Mouse (Mus musculus): ENCODE results near the gene Abcb6.

The Abcb6 gene

DNA sequence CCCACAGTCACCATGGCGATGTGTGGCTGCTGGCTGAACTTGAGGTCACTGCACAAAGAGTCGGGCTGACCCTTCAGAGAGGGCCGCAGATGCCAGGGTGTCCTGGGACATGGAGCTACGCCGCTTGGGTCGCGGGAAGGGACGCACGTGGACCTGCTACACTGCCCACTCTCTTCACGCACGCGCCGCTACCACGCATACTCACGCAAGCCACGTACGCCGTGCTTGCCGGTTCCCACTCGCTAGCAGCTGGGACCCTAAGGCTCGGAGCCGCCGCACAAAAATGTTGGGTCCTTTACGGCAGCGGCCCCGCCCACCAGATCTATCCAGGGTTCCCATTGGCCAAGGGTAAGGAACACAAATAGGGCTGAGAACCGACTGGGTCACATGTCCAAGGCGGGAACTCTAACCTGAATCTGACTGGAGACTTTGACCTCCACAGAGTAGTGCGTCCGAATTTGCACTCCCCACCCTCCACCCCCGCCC is at the start of gene Abcb6:
Abcb6 (minus strand) TSS at position 288 of the 486 bp plus-strand sequence.
- peak; percentile 68 to 85 for DNase-seq (ENCODE audit: low spot score in 2 of 2)

DNA sequence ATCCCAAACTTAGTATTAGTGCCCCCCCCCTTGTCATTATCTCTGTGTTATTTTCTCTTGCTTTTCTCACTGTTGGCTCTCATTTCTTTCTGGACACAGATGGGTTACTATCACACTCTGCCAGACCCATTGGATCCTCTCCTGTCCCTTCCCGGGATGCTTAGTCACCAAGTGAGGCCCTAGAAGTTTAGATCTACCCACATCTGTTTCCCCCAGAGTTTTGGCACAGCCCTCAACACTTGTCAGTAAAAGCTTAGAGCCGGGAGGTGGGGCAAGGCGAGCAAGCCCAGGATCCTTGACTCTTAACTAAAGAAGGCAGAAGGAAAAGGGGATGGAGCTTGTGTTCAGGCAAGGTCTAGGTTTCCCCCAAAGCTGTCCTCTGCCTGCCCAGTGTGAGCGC is 49.0 kb upstream of the Abcb6 start:
- DNase-seq (ENCODE audit: low spot score in 2 of 2): no peak

- DNase-seq (ENCODE audit: low spot score in 2 of 2): no peak
Observed at GRCm38 (mm10) chr1:75227653-75228052, 47.5 kb upstream of the Abcb6 start.

GRCm38 (mm10) chr1:75226138-75226537 is 45.9 kb upstream of the Abcb6 start:
- no peak for DNase-seq (ENCODE audit: low spot score in 2 of 2)

GRCm38 (mm10) chr1:75225473-75225872 is 45.3 kb upstream of the Abcb6 start:
- DNase-seq (ENCODE audit: low spot score in 2 of 2): no peak

GRCm38 (mm10) chr1:75223532-75223931 is 43.3 kb upstream of the Abcb6 start:
- DNase-seq (ENCODE audit: low spot score in 2 of 2): no peak

- no peak for DNase-seq (ENCODE audit: low spot score in 2 of 2)
Observed at GRCm38 (mm10) chr1:75222926-75223325, 42.7 kb upstream of the Abcb6 start.

GRCm38 (mm10) chr1:75221538-75221937 is 41.3 kb upstream of the Abcb6 start:
- DNase-seq (ENCODE audit: low spot score in 2 of 2): no peak

DNA sequence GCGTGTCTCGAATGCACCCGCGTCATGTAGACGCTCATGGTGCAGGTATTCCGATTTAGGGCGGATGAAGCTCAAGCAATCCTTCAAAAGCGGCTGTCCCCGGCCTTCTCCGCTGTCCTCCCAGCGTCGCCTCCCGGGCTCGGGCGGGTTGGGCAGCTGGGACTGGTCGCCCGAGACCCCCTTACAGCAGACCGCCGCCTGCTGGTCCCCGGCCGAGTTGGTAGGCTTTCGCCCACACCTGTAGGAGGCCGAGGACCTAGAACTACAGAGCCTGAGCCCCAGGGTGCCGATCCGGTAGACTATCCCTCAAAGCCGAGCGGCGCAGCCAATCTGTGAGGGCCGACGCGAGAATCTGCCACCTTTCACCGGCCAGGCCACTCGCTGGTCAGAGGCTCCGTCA is 39.3 kb upstream of the Abcb6 start, which contains the start of gene Tuba4a:
Tuba4a (minus strand) TSS at position 335 of the 400 bp plus-strand sequence.
- peak in 1 of 2 experiments; percentile 41 for DNase-seq (ENCODE audit: low spot score in 2 of 2)

- DNase-seq (ENCODE audit: low spot score in 2 of 2): peak; percentile 68 to 69
Observed at GRCm38 (mm10) chr1:75219078-75219477, 38.9 kb upstream of the Abcb6 start.

GRCm38 (mm10) chr1:75218227-75219001 is 38.2 kb upstream of the Abcb6 start:
- DNase-seq (ENCODE audit: low spot score in 2 of 2): no peak

DNA sequence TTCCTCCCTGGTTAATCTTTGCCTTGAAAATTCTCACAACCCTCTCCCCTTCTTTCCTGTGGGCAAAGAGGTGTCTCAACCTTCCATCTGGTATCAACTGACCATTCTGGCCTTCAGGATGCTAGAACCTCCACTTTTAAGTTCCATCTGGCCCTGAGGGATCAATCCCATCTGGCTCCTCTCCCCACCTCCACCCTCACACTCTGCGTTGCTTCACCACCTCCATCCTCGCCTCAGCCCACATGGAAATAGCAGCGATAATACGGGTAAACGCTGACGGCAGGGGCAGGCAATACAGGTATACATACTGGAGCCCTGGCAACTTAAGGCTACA is 37.7 kb upstream of the Abcb6 start:
- no peak for DNase-seq (ENCODE audit: low spot score in 2 of 2)

DNA sequence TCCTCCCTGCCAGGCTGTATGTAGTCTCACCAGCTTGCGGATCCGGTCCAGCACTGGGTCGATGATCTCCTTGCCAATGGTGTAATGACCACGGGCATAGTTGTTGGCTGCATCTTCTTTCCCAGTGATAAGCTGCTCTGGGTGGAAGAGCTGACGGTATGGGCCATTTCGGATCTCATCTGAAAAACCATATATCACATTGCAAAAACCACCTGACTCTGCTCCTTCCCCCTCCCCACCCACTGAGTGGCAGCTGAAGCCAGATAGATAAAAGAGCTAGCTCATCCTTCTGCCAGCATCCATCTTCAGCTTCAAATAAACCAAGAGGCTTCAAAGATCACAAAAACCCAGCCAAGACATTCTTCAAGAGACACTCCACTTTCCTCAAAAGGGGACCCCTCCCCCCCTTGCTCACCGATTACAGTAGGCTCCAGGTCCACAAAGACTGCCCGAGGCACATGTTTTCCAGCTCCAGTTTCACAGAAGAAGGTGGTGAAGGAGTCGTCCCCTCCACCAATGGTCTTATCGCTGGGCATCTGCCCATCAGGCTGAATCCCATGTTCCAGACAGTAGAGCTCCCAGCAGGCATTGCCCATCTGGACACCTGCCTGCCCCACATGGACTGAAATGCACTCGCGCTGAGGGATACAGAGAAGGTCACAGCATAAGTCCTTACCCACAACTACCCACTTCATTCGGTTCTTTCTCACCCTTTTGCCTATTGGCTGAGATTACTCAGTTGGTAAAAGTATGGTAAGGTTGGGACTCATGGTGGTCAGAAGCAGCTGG is 36.8 kb upstream of the Abcb6 start:
- DNase-seq (ENCODE audit: low spot score in 2 of 2): no peak

DNA sequence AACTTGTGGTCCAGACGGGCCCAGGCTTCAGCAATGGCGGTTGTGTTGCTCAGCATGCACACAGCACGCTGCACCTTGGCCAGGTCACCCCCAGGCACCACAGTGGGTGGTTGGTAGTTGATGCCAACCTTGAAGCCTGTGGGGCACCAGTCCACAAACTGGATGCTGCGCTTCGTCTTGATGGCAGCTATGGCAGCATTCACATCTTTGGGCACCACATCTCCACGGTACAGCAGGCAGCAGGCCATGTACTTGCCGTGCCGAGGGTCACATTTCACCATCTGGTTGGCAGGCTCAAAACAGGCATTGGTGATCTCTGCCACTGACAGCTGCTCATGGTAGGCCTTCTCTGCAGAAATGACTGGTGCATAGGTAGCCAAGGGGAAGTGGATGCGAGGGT is 35.6 kb upstream of the Abcb6 start:
- DNase-seq (ENCODE audit: low spot score in 2 of 2): no peak

GRCm38 (mm10) chr1:75214886-75215285 is 34.7 kb upstream of the Abcb6 start:
- DNase-seq (ENCODE audit: low spot score in 2 of 2): no peak

GRCm38 (mm10) chr1:75214442-75214841 is 34.2 kb upstream of the Abcb6 start:
- no peak for DNase-seq (ENCODE audit: low spot score in 2 of 2)

DNA sequence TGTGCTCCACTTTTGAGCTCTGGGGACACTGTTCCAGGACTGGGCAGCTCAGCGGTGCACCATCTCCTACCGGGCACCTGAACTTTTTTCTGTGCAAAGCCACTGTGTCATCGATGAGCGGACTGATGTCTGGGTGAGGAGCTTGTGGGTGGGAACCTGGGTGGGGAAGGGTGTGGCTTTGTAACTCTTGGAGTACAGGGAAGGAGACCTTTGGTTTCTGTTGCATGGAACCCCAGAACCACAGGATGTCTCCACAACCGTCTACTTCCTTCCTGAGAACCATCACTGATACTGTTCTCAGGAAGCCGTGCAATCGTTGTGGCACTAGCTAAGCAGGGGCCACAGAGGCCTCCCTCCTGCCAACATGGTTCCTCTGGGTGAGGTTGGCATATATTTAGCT is 32.9 kb upstream of the Abcb6 start:
- DNase-seq (ENCODE audit: low spot score in 2 of 2): no peak

GRCm38 (mm10) chr1:75212542-75212941 is 32.4 kb upstream of the Abcb6 start:
- no peak for DNase-seq (ENCODE audit: low spot score in 2 of 2)

DNA sequence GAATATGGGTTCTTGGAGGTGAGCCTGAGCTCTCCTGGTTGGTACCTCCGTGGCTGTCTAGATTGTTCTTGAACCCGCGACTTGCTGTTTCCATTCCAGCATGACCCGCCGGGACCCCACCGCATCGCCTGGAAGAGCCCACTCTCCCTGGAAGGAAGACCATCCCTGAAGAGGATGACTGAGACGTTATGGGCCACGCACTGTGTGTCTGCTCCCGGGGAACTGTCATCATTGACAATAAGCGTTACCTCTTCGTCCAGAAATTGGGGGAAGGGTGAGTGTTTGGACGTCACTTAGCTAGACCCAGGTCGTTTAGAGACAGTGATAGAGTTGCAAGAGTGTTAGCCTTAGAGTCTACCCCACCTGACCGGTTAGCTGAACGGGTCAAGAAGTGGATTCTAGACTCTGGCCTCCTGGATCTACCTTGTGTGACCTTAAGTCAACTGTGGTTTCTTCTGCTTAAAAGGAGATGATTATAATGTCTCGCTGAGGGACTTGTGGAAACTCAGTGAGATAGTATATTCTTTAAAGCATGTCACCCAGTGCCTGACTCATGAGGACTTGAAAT is 31.0 kb upstream of the Abcb6 start:
- DNase-seq (ENCODE audit: low spot score in 2 of 2): no peak

DNA sequence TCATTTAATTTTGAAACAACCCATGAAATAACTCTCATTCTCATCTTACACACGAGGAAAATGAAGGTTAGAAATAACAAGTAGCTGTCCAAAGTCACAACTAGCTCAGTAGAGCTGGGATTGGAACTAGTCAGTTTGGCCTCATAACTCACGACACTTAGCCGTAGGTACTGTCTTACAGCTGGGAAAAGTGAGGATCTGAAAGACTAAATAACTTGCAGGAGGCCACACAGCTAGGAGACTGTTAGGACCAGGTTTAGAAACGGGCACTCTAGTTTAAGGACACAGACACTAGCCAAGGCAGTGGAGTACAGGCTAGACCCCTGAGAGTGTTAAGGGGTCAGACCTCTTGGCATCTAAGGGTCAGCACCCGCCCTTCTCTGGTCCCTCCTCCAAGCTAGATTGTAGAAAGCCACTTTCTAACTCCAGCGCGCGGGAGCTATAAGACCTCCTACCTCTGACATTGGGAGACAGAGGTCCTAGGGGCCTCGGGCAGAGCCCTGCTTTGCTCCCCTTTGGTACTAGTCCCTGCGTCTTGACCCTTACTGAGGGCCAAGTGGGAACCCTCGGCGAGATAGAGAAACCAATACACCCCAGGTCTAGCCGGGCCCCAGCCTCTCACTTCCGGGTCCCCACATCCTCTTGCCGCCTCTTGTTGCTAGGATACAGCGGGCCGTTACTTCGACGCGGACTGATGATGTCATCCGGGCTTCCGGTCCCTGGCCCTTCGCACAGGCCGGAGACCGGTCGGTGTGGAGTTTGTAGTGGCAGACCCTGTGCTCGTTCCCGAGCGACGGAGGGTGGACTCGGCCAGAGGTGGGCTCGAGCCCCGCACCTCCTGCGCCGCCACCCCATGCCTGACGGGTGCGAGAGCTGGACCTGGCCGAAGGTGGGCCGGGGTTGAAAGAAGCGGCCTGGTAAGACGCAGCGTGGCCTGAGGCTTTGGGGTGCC is 30.2 kb upstream of the Abcb6 start, which contains the start of the genes Glb1l and Stk16:
Glb1l (minus strand) TSS at position 678 of the 952 bp plus-strand sequence.
Stk16 (plus strand) TSS at position 703 of the 952 bp plus-strand sequence.
- peak; percentile 93 to 95 for DNase-seq (ENCODE audit: low spot score in 2 of 2)
